Mouse (Mus musculus): ENCODE results near the gene Aaed1.

Aaed1 gene

GRCm38 (mm10) chr13:64312024-64312915, at the start of gene Aaed1:
Gene Aaed1, minus strand, starts transcription at chr13:64312710.
- DNase-seq (ENCODE audit: low spot score): peak; percentile 88

GRCm38 (mm10) chr13:64362139-64362538, 49.6 kb upstream of the Aaed1 start:
- DNase-seq (ENCODE audit: low spot score): no peak

- DNase-seq (ENCODE audit: low spot score): no peak
Measured at GRCm38 (mm10) chr13:64361020-64361419, 48.5 kb upstream of the Aaed1 start.

GRCm38 (mm10) chr13:64359702-64360101, 47.2 kb upstream of the Aaed1 start:
- DNase-seq (ENCODE audit: low spot score): no peak

- DNase-seq (ENCODE audit: low spot score): peak; percentile 80
Measured at GRCm38 (mm10) chr13:64358476-64358875, 46.0 kb upstream of the Aaed1 start.

GRCm38 (mm10) chr13:64357389-64357788, 44.9 kb upstream of the Aaed1 start:
- DNase-seq (ENCODE audit: low spot score): no peak

- DNase-seq (ENCODE audit: low spot score): no peak
Measured at GRCm38 (mm10) chr13:64349474-64349873, 37.0 kb upstream of the Aaed1 start.

GRCm38 (mm10) chr13:64344082-64344501, 31.6 kb upstream of the Aaed1 start:
- no peak for DNase-seq (ENCODE audit: low spot score)

GRCm38 (mm10) chr13:64343598-64343997, 31.1 kb upstream of the Aaed1 start:
- DNase-seq (ENCODE audit: low spot score): no peak

GRCm38 (mm10) chr13:64335546-64336132, 23.1 kb upstream of the Aaed1 start:
- DNase-seq (ENCODE audit: low spot score): no peak

- DNase-seq (ENCODE audit: low spot score): no peak
Measured at GRCm38 (mm10) chr13:64333102-64333501, 20.6 kb upstream of the Aaed1 start.

- no peak for DNase-seq (ENCODE audit: low spot score)
Measured at GRCm38 (mm10) chr13:64332321-64332720, 19.8 kb upstream of the Aaed1 start.

- DNase-seq (ENCODE audit: low spot score): no peak
Measured at GRCm38 (mm10) chr13:64322561-64323281, 10.2 kb upstream of the Aaed1 start.

GRCm38 (mm10) chr13:64320334-64320733, 7.8 kb upstream of the Aaed1 start:
- DNase-seq (ENCODE audit: low spot score): no peak

- DNase-seq (ENCODE audit: low spot score): no peak
Measured at GRCm38 (mm10) chr13:64319782-64320181, 7.3 kb upstream of the Aaed1 start.

- peak; percentile 75 for DNase-seq (ENCODE audit: low spot score)
Measured at GRCm38 (mm10) chr13:64318355-64318754, 5.8 kb upstream of the Aaed1 start.

GRCm38 (mm10) chr13:64315483-64316050, 3.1 kb upstream of the Aaed1 start:
- DNase-seq (ENCODE audit: low spot score): peak; percentile 80

- DNase-seq (ENCODE audit: low spot score): no peak
Measured at GRCm38 (mm10) chr13:64314041-64314440, 1.5 kb upstream of the Aaed1 start.

- no peak for DNase-seq (ENCODE audit: low spot score)
Measured at GRCm38 (mm10) chr13:64312916-64313289, 393 bp upstream of the Aaed1 start.

- no peak for DNase-seq (ENCODE audit: low spot score)
Measured at GRCm38 (mm10) chr13:64311266-64311665, 1.2 kb downstream of the Aaed1 start.

- DNase-seq (ENCODE audit: low spot score): no peak
Measured at GRCm38 (mm10) chr13:64310585-64310984, 1.9 kb downstream of the Aaed1 start.

- no peak for DNase-seq (ENCODE audit: low spot score)
Measured at GRCm38 (mm10) chr13:64309842-64310241, 2.7 kb downstream of the Aaed1 start.

Data from adipocyte (in vitro differentiated cells).